Mouse (Mus musculus) right cerebral cortex, postnatal 25 days (tissue): ENCODE data around the gene Fa2h.
A peak's percentile ranks its signal among the peaks of the same experiment; 100 is the strongest.

Experiments
- DNase-seq: peaks from one replicate; pipeline ENCODE4 v3.0.0; 2022

Gene Fa2h

GRCm38 (mm10) chr8:111393391-111394363, at the start of gene Fa2h:
Fa2h (minus strand) TSS chr8:111393824.
- DNase-seq, result peak; percentile 76

DNA sequence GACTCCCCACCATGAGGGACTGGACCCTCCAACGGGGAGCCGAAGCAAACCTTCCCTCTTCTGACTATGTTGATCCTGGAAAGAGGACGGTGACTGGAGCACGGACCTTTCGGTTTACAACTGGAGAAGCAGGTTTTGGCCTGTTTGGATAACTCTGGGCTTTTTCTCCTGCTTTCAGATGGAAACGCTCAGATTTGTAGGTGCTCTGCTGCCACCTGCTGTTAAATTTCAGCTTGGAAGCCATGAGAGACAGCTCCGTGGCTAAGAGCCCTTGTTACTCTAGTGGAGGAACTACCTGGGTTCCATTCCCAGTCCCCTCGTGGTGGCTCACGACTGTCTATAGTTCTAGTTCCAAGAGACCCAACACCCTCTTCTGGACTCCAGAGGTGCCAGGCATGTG, 45.6 kb upstream of the Fa2h start:
- peak; percentile 73 for DNase-seq

- no peak for DNase-seq
Measured at GRCm38 (mm10) chr8:111435071-111435828, 41.6 kb upstream of the Fa2h start.

GRCm38 (mm10) chr8:111424646-111425045, 31.0 kb upstream of the Fa2h start:
- no peak for DNase-seq

DNA sequence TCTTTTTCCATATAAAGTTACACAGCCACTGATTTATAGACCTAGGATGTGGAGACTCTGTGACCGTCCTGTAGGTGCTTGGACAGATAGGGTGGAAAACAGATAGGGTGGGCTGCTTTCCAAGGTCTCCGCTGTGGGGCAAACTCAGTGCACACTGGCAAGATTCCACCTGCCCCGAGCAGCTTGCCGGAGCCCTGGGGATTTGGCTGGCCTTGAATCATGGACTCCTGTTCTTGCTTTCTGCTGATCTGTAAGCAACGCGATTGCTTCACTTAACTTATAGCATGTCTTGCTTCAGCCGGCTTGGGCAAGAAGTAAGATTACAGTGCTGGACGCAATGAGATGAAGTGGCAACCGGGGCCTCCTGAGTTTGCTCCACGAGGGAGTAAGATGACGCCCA, 30.6 kb upstream of the Fa2h start:
- no peak for DNase-seq

- no peak for DNase-seq
Measured at GRCm38 (mm10) chr8:111422614-111423013, 29.0 kb upstream of the Fa2h start.

- DNase-seq, result no peak
Measured at GRCm38 (mm10) chr8:111419171-111419570, 25.5 kb upstream of the Fa2h start.

GRCm38 (mm10) chr8:111418601-111419000, 25.0 kb upstream of the Fa2h start:
- DNase-seq, result no peak

DNA sequence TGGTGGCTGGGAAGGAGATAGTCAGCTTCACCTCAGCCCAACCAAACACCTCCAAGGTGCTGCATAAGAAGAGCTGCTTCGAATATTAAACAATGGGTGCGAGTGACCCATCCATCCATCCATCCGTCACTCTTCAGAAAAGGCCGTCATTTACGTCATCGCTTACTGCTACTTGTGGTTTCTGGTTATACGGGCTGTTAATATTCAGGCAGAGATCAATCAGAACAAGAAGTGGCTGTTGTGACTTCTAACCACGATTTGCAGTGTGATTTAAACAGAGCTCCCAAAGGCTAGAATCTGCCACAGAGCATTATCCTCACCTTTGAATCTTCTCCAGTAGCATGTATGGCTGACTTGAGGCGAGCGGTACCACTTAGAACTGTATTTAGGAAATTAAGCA, 23.6 kb upstream of the Fa2h start:
- DNase-seq, result no peak

GRCm38 (mm10) chr8:111403391-111403790, 9.8 kb upstream of the Fa2h start:
- DNase-seq, result no peak

- no peak for DNase-seq
Measured at GRCm38 (mm10) chr8:111391268-111391667, 2.4 kb downstream of the Fa2h start.

GRCm38 (mm10) chr8:111390837-111391236, 2.8 kb downstream of the Fa2h start:
- DNase-seq, result no peak

DNA sequence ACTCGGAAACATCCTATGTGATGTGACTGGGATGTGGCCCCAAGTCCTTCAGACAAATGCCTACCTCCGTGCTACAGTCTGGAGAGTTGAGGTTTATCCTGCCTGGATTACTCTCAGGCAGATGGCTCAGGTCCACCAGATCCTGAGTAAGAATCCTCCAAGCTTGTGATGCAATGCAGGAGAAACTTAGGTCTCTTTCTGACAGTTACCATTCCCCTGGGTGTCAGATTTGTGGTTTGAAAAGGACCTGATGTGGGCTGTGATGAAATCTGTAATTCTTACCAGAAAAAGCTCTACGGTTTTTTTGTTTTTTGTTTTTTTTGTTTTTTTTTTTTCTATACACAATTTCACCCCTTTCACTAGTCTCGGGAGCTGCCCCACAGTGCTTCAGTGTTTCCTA, 4.0 kb downstream of the Fa2h start:
- no peak for DNase-seq

DNA sequence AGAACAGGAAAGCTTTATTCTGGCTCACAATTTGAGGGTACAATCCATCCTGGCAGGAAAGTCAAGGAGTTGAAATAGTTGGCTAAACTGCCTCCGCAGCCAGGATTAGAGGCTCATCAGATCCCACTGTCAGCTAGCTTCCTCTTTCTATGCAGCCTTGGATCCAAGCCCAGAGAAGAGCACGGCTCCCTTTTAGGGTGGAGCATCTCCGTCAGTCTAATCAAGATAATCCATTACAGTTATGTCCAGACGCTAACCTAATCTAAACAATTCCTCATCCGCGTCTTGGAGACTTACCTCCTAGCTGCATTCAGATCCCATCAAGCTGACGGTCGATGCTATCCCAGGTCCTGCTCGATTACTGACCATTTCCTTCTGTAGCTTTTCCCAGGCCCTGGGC, 7.7 kb downstream of the Fa2h start:
- DNase-seq, result no peak

- no peak for DNase-seq
Measured at GRCm38 (mm10) chr8:111384628-111385027, 9.0 kb downstream of the Fa2h start.

GRCm38 (mm10) chr8:111375192-111375591, 18.4 kb downstream of the Fa2h start:
- DNase-seq, result no peak

- DNase-seq, result no peak
Measured at GRCm38 (mm10) chr8:111369711-111370110, 23.9 kb downstream of the Fa2h start.

- no peak for DNase-seq
Measured at GRCm38 (mm10) chr8:111367350-111367749, 26.3 kb downstream of the Fa2h start.

- no peak for DNase-seq
Measured at GRCm38 (mm10) chr8:111366610-111367234, 26.9 kb downstream of the Fa2h start.

- DNase-seq, result no peak
Measured at GRCm38 (mm10) chr8:111363489-111363888, 30.1 kb downstream of the Fa2h start.

DNA sequence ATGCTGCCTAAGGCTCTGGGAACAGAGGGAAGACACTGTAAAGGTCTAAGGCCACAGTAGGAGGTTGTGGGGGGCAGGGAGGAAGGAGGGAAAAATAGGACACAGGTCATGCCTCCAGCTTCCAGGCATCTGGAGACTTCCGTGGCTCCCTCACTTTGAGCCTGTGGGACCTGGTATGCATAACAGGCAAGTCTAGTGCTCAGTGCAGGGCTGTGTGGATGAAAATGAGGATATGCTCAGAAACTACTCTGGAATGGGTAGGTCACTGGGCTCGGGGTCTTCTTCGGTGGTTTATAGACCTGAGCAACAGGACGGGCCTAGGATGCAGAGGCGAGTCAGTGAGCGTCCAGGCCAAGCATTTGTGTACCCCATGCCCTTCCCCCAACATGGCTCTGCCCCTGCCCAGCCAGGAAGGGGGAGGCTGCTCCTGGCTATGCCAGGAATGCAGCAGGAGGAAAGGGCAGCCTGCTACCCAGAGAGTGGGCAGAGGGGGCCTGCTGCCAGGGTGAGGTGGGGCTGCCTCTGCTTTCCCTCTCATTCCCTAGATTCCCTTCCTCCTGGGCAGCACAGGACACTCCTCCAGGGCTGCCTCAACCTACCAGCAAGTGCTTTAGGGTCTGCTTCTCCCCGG, 32.9 kb downstream of the Fa2h start:
- no peak for DNase-seq

GRCm38 (mm10) chr8:111359936-111360335, 33.7 kb downstream of the Fa2h start:
- DNase-seq, result no peak

DNA sequence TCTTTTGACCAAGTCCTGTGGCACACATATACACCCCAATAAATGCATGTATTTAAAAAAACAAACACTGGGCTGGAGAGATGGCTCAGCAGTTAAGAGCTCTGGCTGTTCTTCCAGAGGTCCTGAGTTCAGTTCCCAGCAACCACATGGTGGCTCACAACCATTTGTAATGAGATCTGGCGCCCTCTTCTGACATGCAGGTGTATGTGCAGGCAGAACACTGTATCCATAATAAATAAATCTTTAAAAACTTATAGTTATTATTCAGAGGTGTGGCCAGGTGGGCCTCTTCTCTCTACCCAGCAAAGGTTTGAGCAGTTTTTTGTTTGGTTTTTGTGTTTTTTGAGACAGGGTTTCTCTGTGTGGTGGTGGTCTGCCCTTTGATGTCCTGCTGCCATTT, 34.7 kb downstream of the Fa2h start:
- no peak for DNase-seq
